Mouse (Mus musculus): Measurements from ENCODE around the gene Atxn7l3b.

The Atxn7l3b gene

GRCm38 (mm10) chr10:112928452-112929221 is at the start of gene Atxn7l3b:
Atxn7l3b (minus strand) TSS chr10:112929001.
- peak; percentile 95 to 98 for DNase-seq

- DNase-seq: no peak
Measured at GRCm38 (mm10) chr10:112977586-112977985, 48.8 kb upstream of the Atxn7l3b start.

GRCm38 (mm10) chr10:112973286-112974026 is 44.7 kb upstream of the Atxn7l3b start:
- peak in 1 of 2 experiments; percentile 42 for DNase-seq

GRCm38 (mm10) chr10:112970002-112970589 is 41.3 kb upstream of the Atxn7l3b start:
- DNase-seq: no peak

- DNase-seq: no peak
Measured at GRCm38 (mm10) chr10:112967578-112967977, 38.8 kb upstream of the Atxn7l3b start.

- peak; percentile 29 to 63 for DNase-seq
Measured at GRCm38 (mm10) chr10:112962216-112962615, 33.4 kb upstream of the Atxn7l3b start.

GRCm38 (mm10) chr10:112954140-112954539 is 25.3 kb upstream of the Atxn7l3b start:
- no peak for DNase-seq

- no peak for DNase-seq
Measured at GRCm38 (mm10) chr10:112948453-112948852, 19.7 kb upstream of the Atxn7l3b start.

- peak in 1 of 2 experiments; percentile 6 for DNase-seq
Measured at GRCm38 (mm10) chr10:112929222-112929615, 418 bp upstream of the Atxn7l3b start.

GRCm38 (mm10) chr10:112926961-112927360 is 1.8 kb downstream of the Atxn7l3b start:
- no peak for DNase-seq

- DNase-seq: no peak
Measured at GRCm38 (mm10) chr10:112926271-112926670, 2.5 kb downstream of the Atxn7l3b start.

GRCm38 (mm10) chr10:112916575-112917190 is 12.1 kb downstream of the Atxn7l3b start:
- DNase-seq: no peak

GRCm38 (mm10) chr10:112900243-112900642 is 28.6 kb downstream of the Atxn7l3b start:
- DNase-seq: no peak

GRCm38 (mm10) chr10:112899796-112900195 is 29.0 kb downstream of the Atxn7l3b start:
- DNase-seq: no peak

GRCm38 (mm10) chr10:112896636-112897035 is 32.2 kb downstream of the Atxn7l3b start:
- no peak for DNase-seq

GRCm38 (mm10) chr10:112893622-112894252 is 35.1 kb downstream of the Atxn7l3b start:
- DNase-seq: no peak

GRCm38 (mm10) chr10:112884064-112884463 is 44.7 kb downstream of the Atxn7l3b start:
- no peak for DNase-seq

- no peak for DNase-seq
Measured at GRCm38 (mm10) chr10:112883688-112884004, 45.2 kb downstream of the Atxn7l3b start.

- DNase-seq: peak; percentile 63 to 69
Measured at GRCm38 (mm10) chr10:112882789-112883687, 45.8 kb downstream of the Atxn7l3b start.

- DNase-seq: no peak
Measured at GRCm38 (mm10) chr10:112882149-112882548, 46.7 kb downstream of the Atxn7l3b start.

- DNase-seq: no peak
Measured at GRCm38 (mm10) chr10:112876655-112877393, 52.0 kb downstream of the Atxn7l3b start.
